Mouse (Mus musculus): ENCODE data around the gene Twsg1. TPM values are rescaled to one million over a fixed set of nuclear protein-coding genes. Genes with fewer than 3 reads are reported as not detected.

Gene Twsg1
- total and polyA plus RNA-seq, 3 experiments, result 17.0 to 17.7 TPM; not detected in 1

DNA sequence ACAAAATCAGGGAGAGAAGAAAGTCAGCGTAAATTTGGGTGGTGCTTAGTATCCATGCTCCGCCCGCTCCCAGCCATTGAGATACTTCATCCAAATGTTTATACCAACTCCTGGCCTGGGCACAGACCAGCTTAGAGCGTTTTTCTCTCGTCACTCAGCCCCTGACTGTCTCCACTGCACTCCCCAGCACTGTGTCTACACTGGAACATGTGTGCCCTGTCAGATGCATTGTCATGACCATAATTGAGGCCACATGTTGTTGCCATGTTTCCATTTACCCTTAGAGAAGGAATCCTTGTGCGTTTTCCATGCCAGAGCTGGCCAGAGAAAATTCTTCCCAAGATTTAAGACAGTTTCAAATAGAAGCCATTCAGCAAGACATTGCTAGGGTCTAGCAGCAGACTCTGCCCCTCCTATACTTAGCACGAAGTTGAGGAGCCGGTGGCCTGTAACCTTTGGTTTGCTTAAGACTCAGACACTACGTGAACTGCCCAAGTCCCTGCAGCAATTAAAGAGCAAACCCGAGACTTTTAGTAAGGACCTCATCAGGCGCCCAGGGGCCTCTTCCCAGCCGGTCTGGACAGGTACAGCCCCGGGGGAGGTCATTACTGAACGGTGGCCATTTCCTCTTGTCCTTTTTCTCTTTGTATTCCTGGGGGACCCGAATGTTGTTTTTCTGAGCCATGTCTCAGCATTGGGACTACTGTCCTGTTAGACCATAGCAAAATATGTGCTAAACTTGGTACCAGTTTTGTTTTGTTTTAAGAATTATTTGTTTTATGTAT, 39.5 kb downstream of the Twsg1 start:
- Histone ChIP-seq H3K27ac (ENCODE audit: control insufficient read depth, low read depth, low read length) (no peak overlapping the region), H3K27me3 (ENCODE audit: control insufficient read depth in 1 of 2, insufficient read depth in 2 of 2, low read length in 2 of 2) (no peaks in the 10 kb centered on the region), H3K4me3 (ENCODE audit: control insufficient read depth in 1 of 2, insufficient read depth in 1 of 2, low read depth in 2 of 2, low read length in 2 of 2) (no peak overlapping the region), H3K4me1 (ENCODE audit: control insufficient read depth in 1 of 2, insufficient read depth in 2 of 2, low read length in 2 of 2) (peaks cover 3 to 10% of the 10 kb centered on the region in 2 experiments; a peak in 2 of 4 replicates), H3K36me3 (ENCODE audit: control insufficient read depth in 1 of 2, insufficient read depth in 2 of 2, low read length in 2 of 2) (peaks cover 0 to 4% of the 10 kb centered on the region in 2 experiments; a peak in 2 of 4 replicates), H3K9ac (ENCODE audit: control insufficient read depth, low read depth, low read length, poor library complexity, severe bottlenecking) (no peak overlapping the region), H3K9me3 (replicated peaks; ENCODE audit: insufficient read depth, low read length) (no peaks in the 10 kb centered on the region), H3K79me2 (ENCODE audit: control insufficient read depth, insufficient read depth, low read length, poor library complexity) (no peaks in the 10 kb centered on the region)
- no peak for DNase-seq (ENCODE audit: low read depth, low spot score)
- TF ChIP-seq ZC3H11A (IDR thresholded peaks at IDR 0.05; ENCODE audit: low read depth, low read length), result no peak
- no peak for TF ChIP-seq ZNF384 (IDR thresholded peaks at IDR 0.05; ENCODE audit: low read depth, low read length)
- no peak for TF ChIP-seq TCF12 (IDR thresholded peaks at IDR 0.05; ENCODE audit: low read depth, low read length)
- no peak for TF ChIP-seq ZKSCAN1 (IDR thresholded peaks at IDR 0.05; ENCODE audit: low read depth, low read length)
- TF ChIP-seq MYB (IDR thresholded peaks at IDR 0.05; ENCODE audit: low read depth, low read length), result no peak
- no peak for TF ChIP-seq EP300 (IDR thresholded peaks at IDR 0.05; ENCODE audit: low read depth in 1 of 2, low read length in 2 of 2)

DNA sequence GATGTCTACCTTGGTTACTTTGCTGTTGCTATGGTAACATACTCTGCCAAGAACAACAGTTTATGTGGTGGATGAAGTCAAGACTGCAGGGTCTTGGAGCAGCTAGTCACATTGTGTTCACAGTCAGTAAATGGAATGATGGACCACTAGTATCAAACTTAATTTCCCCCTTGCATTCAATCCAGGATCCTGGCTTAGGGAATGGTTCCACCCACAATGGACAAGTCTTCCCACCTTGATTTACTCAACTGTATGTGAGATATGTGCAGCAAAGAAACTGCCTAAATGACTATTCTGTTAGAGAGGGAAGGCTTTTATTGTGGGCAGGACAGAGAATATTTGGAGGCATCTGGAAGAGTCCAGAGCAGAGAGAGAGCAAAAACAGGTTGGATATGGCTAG, 42.8 kb downstream of the Twsg1 start:
- H3K9ac ChIP-seq (ENCODE audit: control insufficient read depth, low read depth, low read length, poor library complexity, severe bottlenecking), result no peak overlapping the region
- DNase-seq (ENCODE audit: low read depth, low spot score), result no peak
- TF ChIP-seq MEF2A (IDR thresholded peaks at IDR 0.05; ENCODE audit: extremely low read depth, insufficient replicate concordance, low read depth, low read length, poor library complexity, severe bottlenecking) (no peak), MAFK (IDR thresholded peaks at IDR 0.05; ENCODE audit: borderline replicate concordance, low read depth, low read length) (no peak), MAX (IDR thresholded peaks at IDR 0.05; ENCODE audit: low read length) (no peak), POLR2A (IDR thresholded peaks at IDR 0.05; ENCODE audit: control insufficient read depth in 1 of 2, insufficient read depth in 1 of 2, low read depth in 1 of 2, low read length in 2 of 2, poor library complexity in 1 of 2) (no peak)

DNA sequence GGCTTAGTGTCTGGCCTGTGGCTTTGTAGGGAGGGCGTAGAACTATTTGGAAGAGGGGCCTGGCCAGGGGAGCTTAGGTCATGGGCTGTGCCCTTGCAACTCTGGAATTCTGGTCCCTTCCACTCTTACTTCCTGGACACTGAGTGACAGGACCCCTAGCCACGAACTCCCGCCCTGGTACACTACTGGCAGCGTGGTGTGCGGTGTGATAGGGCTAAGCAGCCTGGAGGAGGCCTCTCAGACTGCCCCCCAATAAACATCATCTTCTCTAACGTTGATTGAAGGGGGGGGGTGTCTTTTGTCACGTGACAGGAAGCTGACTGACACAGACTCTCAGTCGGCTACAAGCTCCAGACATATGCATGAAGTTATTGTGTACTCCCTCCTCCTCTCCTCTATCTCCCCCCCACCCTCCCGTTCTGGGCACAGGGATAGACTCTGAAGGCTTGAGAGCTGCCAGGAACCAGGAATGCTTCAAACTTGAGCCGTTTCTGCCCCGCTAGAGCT, 44.1 kb downstream of the Twsg1 start:
- no peaks in the 10 kb centered on the region; a peak in 1 of 4 replicates for H3K36me3 ChIP-seq (ENCODE audit: control insufficient read depth in 1 of 2, insufficient read depth in 2 of 2, low read length in 2 of 2)
- H3K4me1 ChIP-seq (ENCODE audit: control insufficient read depth in 1 of 2, insufficient read depth in 2 of 2, low read length in 2 of 2), result 0 out of 4 replicates have a peak, but pooled peaks cover 0 to 3% of the 10 kb centered on the region in 2 experiments
- H3K9me3 ChIP-seq (replicated peaks; ENCODE audit: insufficient read depth, low read length), result no peaks in the 10 kb centered on the region
- no peaks in the 10 kb centered on the region for H3K27me3 ChIP-seq (ENCODE audit: control insufficient read depth in 1 of 2, insufficient read depth in 2 of 2, low read length in 2 of 2)
- H3K27ac ChIP-seq (ENCODE audit: control insufficient read depth, low read depth, low read length), result no peak overlapping the region
- H3K9ac ChIP-seq (ENCODE audit: control insufficient read depth, low read depth, low read length, poor library complexity, severe bottlenecking), result no peak overlapping the region
- TF ChIP-seq MXI1 (IDR thresholded peaks at IDR 0.05; ENCODE audit: low read depth, low read length) (no peak), USF1 (IDR thresholded peaks at IDR 0.05; ENCODE audit: low read depth, low read length) (peak; percentile 69)
- H3K4me3 ChIP-seq (ENCODE audit: control insufficient read depth in 1 of 2, insufficient read depth in 1 of 2, low read depth in 2 of 2, low read length in 2 of 2), result no peak overlapping the region
- DNase-seq (ENCODE audit: low read depth, low spot score), result no peak
- H3K79me2 ChIP-seq (ENCODE audit: control insufficient read depth, insufficient read depth, low read length, poor library complexity), result no peaks in the 10 kb centered on the region

More for the DNA sequence above, 42.8 kb downstream of the Twsg1 start:
- H3K27ac ChIP-seq (ENCODE audit: control insufficient read depth, low read depth, low read length), result no peak overlapping the region
- 0 out of 4 replicates have a peak, but pooled peaks cover 0 to 3% of the 10 kb centered on the region in 2 experiments for H3K4me1 ChIP-seq (ENCODE audit: control insufficient read depth in 1 of 2, insufficient read depth in 2 of 2, low read length in 2 of 2)
- no peak overlapping the region for H3K4me3 ChIP-seq (ENCODE audit: control insufficient read depth in 1 of 2, insufficient read depth in 1 of 2, low read depth in 2 of 2, low read length in 2 of 2)
- H3K27me3 ChIP-seq (ENCODE audit: control insufficient read depth in 1 of 2, insufficient read depth in 2 of 2, low read length in 2 of 2), result no peaks in the 10 kb centered on the region
- H3K9me3 ChIP-seq (replicated peaks; ENCODE audit: insufficient read depth, low read length), result no peaks in the 10 kb centered on the region
- H3K79me2 ChIP-seq (ENCODE audit: control insufficient read depth, insufficient read depth, low read length, poor library complexity), result no peaks in the 10 kb centered on the region
- peaks cover 0 to 2% of the 10 kb centered on the region in 2 experiments; a peak in 2 of 4 replicates for H3K36me3 ChIP-seq (ENCODE audit: control insufficient read depth in 1 of 2, insufficient read depth in 2 of 2, low read length in 2 of 2)
